Mouse (Mus musculus) embryonic facial prominence, embryonic 12.5 days (tissue): Measurements from ENCODE around the gene Mgam. TPM values are rescaled to one million over a fixed set of nuclear protein-coding genes. Genes with fewer than 3 reads are reported as not detected.
"Not testable (repeated sequence)": the region's sequence is repeated elsewhere in the genome, so short reads cannot be mapped to it uniquely, and the experiment has no call there.

ENCODE experiments used
- ATAC-seq: fragments of 200-750 bp; cut with Nextera tagmentation; 2 replicates; pipeline ENCODE4 v1.8.0; 2017; ENCODE audit not compliant: insufficient number of reproducible peaks, insufficient read depth, low FRiP score, low TSS enrichment
- H3K27ac ChIP-seq: fragments of 300-500 bp; sonication (generic); 2 replicates; pipeline ENCODE4 v1.5.1; 2016; ENCODE audit warnings: mild to moderate bottlenecking
- H3K27me3 ChIP-seq: fragments of 300-500 bp; sonication (generic); 2 replicates; pipeline ENCODE4 v1.6.1; 2016; ENCODE audit warnings: mild to moderate bottlenecking, moderate library complexity
- H3K36me3 ChIP-seq: fragments of 300-500 bp; sonication (generic); 2 replicates; pipeline ENCODE4 v1.6.1; 2016; ENCODE audit warnings: mild to moderate bottlenecking
- H3K4me1 ChIP-seq: fragments of 300-500 bp; sonication (generic); 2 replicates; pipeline ENCODE4 v1.6.1; 2016
- H3K4me2 ChIP-seq: fragments of 300-500 bp; sonication (generic); replicated peaks from 2 replicates; pipeline ENCODE4 v1.6.1; 2016; ENCODE audit warnings: mild to moderate bottlenecking, moderate library complexity
- H3K4me3 ChIP-seq: fragments of 300-500 bp; sonication (generic); 2 replicates; pipeline ENCODE4 v1.5.1; 2016; ENCODE audit warnings: mild to moderate bottlenecking
- H3K9ac ChIP-seq: fragments of 300-500 bp; sonication (generic); 2 replicates; pipeline ENCODE4 v1.6.1; 2016; ENCODE audit warnings: mild to moderate bottlenecking, moderate library complexity
- H3K9me3 ChIP-seq: fragments of 300-500 bp; sonication (generic); 2 replicates; pipeline ENCODE4 v1.6.1; 2016; ENCODE audit warnings: mild to moderate bottlenecking, moderate library complexity
- WGBS: fragments of 180-500 bp; shearing (Covaris S2); methylation state at CpG from one replicate; pipeline ENCODE4 v1.1.7; 2016; 5-methylcytosine and 5-hydroxymethylcytosine counted together
- polyA plus RNA-seq: library from polyadenylated mRNA; unstranded; fragments of >200 nt; fragmentation: Nextera tagmentation; extraction: Ambion mirVana; gene quantifications from 2 replicates; pipeline ENCODE4 v1.2.1, GENCODE M21; 2016

Gene Mgam
- polyA plus RNA-seq, 1 experiment from 2014 or later: 0.06 TPM

- ATAC-seq: no peak
- Histone ChIP-seq H3K9me3 (no peaks in the 10 kb centered on the region), H3K36me3 (no peaks in the 10 kb centered on the region), H3K27me3 (no peaks in the 10 kb centered on the region), H3K4me3 (no peak overlapping the region), H3K4me2 (no peak overlapping the region), H3K4me1 (no peaks in the 10 kb centered on the region), H3K9ac (no peak overlapping the region), H3K27ac (no peak overlapping the region)
- WGBS: 72% methylated on average over 6 of the region's 6 CpGs
Measured at GRCm38 (mm10) chr6:40635559-40635958, 6.9 kb downstream of the Mgam start.

- Histone ChIP-seq H3K4me2 (no peak overlapping the region), H3K9me3 (no peaks in the 10 kb centered on the region), H3K36me3 (no peaks in the 10 kb centered on the region), H3K4me3 (no peak overlapping the region), H3K27ac (no peak overlapping the region), H3K4me1 (no peaks in the 10 kb centered on the region), H3K9ac (no peak overlapping the region), H3K27me3 (no peaks in the 10 kb centered on the region)
- 81% methylated on average over 5 of the region's 5 CpGs for WGBS
- ATAC-seq: no peak
Measured at GRCm38 (mm10) chr6:40637755-40638154, 9.1 kb downstream of the Mgam start.

DNA sequence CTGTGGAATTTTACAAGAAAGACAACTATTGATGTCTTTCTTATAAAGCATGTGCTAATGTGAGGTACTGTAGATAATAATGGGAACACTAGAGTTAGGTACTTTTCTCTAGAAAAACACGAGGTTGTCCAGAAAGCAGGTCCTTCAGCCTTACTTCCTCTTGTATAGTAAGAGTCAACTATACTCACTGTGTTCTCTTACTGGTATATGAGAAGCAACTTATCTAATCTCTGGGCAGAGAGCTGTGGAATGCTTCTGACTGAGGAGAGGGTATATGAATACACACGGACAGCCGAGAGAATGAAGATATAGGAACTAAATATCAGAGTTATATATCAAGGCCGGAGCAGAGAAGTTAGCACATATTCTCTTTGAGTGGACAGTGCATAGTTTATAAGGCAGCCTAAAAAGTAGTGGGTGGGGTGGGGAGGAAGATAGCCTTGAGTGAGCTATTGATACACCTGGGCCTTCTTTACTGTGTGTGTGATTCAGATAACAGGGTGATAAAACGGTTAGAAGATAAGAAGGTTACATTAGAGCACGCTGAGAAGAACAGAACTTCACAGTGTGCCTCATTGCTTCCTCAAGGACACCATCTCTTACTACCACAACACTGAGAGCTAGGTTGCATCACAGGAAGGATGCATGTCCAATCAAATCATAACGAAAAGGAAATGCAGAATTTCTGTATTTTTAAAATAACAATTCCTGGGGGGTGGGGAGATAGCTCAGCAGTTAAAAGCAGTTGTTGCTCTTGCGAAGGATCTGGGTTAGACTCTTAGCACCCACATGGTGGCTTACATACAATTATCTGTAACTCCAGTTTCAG lies 12.3 kb downstream of the Mgam start:
- H3K4me1 ChIP-seq: no peaks in the 10 kb centered on the region
- no peak overlapping the region for H3K27ac ChIP-seq
- H3K9ac ChIP-seq: no peak overlapping the region
- H3K9me3 ChIP-seq: no peaks in the 10 kb centered on the region
- no peaks in the 10 kb centered on the region for H3K36me3 ChIP-seq
- no peak overlapping the region for H3K4me2 ChIP-seq
- H3K27me3 ChIP-seq: no peaks in the 10 kb centered on the region
- H3K4me3 ChIP-seq: no peak overlapping the region
- ATAC-seq: no peak
- 85% methylated on average over 8 of the region's 8 CpGs for WGBS

GRCm38 (mm10) chr6:40645701-40646100 lies 17.1 kb downstream of the Mgam start:
- H3K27me3 ChIP-seq: no peaks in the 10 kb centered on the region
- ATAC-seq: no peak
- no peaks in the 10 kb centered on the region for H3K9me3 ChIP-seq
- no peaks in the 10 kb centered on the region for H3K36me3 ChIP-seq
- H3K27ac ChIP-seq: no peak overlapping the region
- no peak overlapping the region for H3K4me2 ChIP-seq
- H3K9ac ChIP-seq: no peak overlapping the region
- H3K4me3 ChIP-seq: no peak overlapping the region
- no peaks in the 10 kb centered on the region for H3K4me1 ChIP-seq
- 73% methylated on average over 8 of the region's 8 CpGs for WGBS

DNA sequence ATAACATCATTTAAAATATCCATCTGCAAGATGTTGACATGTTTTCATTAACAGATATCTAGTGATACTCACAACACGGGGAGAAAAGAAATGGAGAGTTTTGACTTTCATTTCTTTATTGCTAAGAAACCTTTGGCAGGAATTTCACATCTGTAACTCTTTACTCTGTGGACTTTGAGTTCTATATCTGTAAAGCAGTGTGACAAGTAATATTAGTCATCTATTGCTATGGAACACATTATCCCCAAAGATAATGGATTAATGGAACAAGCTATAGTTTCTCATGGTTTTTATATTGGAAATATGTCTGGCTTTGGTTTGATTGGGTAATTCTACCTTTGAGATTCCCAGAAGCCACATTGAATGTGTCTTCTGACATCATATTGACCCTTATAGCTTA lies 22.3 kb downstream of the Mgam start:
- no peaks in the 10 kb centered on the region for H3K27me3 ChIP-seq
- no peaks in the 10 kb centered on the region for H3K9me3 ChIP-seq
- WGBS: 80% methylated on average over 1 of the region's 1 CpGs
- H3K36me3 ChIP-seq: no peaks in the 10 kb centered on the region
- no peak overlapping the region for H3K4me2 ChIP-seq
- no peak overlapping the region for H3K27ac ChIP-seq
- ATAC-seq: no peak
- no peak overlapping the region for H3K9ac ChIP-seq
- no peaks in the 10 kb centered on the region for H3K4me1 ChIP-seq
- no peak overlapping the region for H3K4me3 ChIP-seq

DNA sequence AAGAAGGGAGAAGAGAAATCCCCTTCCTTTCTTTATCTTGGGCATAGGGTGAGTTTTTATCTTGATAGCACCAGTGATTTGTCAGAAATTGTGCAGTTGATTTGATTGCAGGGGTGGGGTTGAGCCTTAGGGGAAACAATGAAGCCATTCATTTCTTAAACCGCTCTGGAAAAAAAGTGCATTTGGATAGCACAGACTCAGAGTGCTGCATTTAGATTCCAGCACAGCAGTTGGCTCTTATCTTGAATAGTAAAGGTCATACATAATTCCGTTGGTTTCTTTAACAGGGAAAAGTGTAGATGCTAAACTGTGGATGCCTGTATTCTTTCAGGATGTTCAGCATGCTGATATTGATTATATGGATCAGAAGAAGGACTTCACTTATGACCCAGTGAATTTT lies 32.3 kb downstream of the Mgam start:
- Histone ChIP-seq H3K9ac (no peak overlapping the region), H3K27me3 (no peaks in the 10 kb centered on the region), H3K9me3 (no peaks in the 10 kb centered on the region), H3K4me1 (no peaks in the 10 kb centered on the region), H3K36me3 (no peaks in the 10 kb centered on the region), H3K4me2 (no peak overlapping the region), H3K4me3 (no peak overlapping the region), H3K27ac (no peak overlapping the region)
- ATAC-seq: no peak
- 24% methylated on average over 2 of the region's 2 CpGs for WGBS

GRCm38 (mm10) chr6:40689180-40689579 lies 60.5 kb downstream of the Mgam start:
- no peaks in the 10 kb centered on the region for H3K27me3 ChIP-seq
- H3K27ac ChIP-seq: no peak overlapping the region
- H3K9me3 ChIP-seq: no peaks in the 10 kb centered on the region
- no peaks in the 10 kb centered on the region for H3K36me3 ChIP-seq
- no peak overlapping the region for H3K9ac ChIP-seq
- H3K4me1 ChIP-seq: no peaks in the 10 kb centered on the region
- 9% methylated on average over 5 of the region's 5 CpGs for WGBS
- H3K4me2 ChIP-seq: no peak overlapping the region
- ATAC-seq: no peak
- no peak overlapping the region for H3K4me3 ChIP-seq

- 51% methylated on average over 3 of the region's 4 CpGs for WGBS
- H3K36me3 ChIP-seq, H3K9ac ChIP-seq, H3K4me2 ChIP-seq, H3K27me3 ChIP-seq, H3K4me3 ChIP-seq, H3K4me1 ChIP-seq, H3K9me3 ChIP-seq, H3K27ac ChIP-seq, ATAC-seq: not testable (repeated sequence)
Measured at GRCm38 (mm10) chr6:40692007-40692406, 63.4 kb downstream of the Mgam start.

GRCm38 (mm10) chr6:40713494-40713893 lies 84.9 kb downstream of the Mgam start:
- not testable (repeated sequence) for H3K36me3 ChIP-seq, ATAC-seq, H3K9ac ChIP-seq, H3K4me1 ChIP-seq, H3K9me3 ChIP-seq, H3K4me2 ChIP-seq, H3K4me3 ChIP-seq, H3K27ac ChIP-seq, H3K27me3 ChIP-seq
- WGBS: 88% methylated on average over 5 of the region's 5 CpGs

- Histone ChIP-seq H3K4me1 (no peaks in the 10 kb centered on the region), H3K9ac (no peak overlapping the region), H3K27ac (no peak overlapping the region), H3K4me3 (no peak overlapping the region), H3K27me3 (no peaks in the 10 kb centered on the region), H3K36me3 (no peaks in the 10 kb centered on the region), H3K4me2 (no peak overlapping the region), H3K9me3 (no peaks in the 10 kb centered on the region)
- no peak for ATAC-seq
- 76% methylated on average over 1 of the region's 1 CpGs for WGBS
Measured at GRCm38 (mm10) chr6:40715705-40716104, 87.1 kb downstream of the Mgam start.

- H3K4me2 ChIP-seq, H3K27me3 ChIP-seq, H3K9me3 ChIP-seq, H3K9ac ChIP-seq, ATAC-seq, H3K4me3 ChIP-seq, H3K4me1 ChIP-seq, H3K36me3 ChIP-seq, H3K27ac ChIP-seq: not testable (repeated sequence)
- WGBS: 77% methylated on average over 4 of the region's 4 CpGs
Measured at GRCm38 (mm10) chr6:40728506-40728905, 99.9 kb downstream of the Mgam start.

DNA sequence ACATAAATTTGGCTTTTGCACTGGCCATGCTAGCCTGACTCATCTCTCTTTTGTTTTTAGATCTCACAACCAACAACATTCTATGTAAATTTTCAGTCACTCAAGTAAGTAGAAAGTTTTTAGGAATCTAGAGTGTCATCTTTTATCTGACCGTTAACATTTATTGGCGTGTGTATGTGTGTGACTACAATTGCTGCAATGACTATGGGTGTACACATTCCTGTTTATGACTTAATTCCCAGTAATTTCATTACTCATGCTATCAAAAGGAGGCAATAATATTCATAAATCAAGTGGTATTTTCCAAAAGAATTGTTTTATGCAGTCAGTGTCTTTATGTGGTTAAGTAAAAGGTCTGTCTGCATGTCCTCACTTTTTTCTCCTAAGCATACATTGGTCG lies 110.9 kb downstream of the Mgam start:
- no peaks in the 10 kb centered on the region for H3K9me3 ChIP-seq
- no peak overlapping the region for H3K27ac ChIP-seq
- H3K36me3 ChIP-seq: no peaks in the 10 kb centered on the region
- ATAC-seq: no peak
- no peak overlapping the region for H3K9ac ChIP-seq
- H3K4me3 ChIP-seq: no peak overlapping the region
- no peak overlapping the region for H3K4me2 ChIP-seq
- 85% methylated on average over 3 of the region's 3 CpGs for WGBS
- no peaks in the 10 kb centered on the region for H3K4me1 ChIP-seq
- no peaks in the 10 kb centered on the region for H3K27me3 ChIP-seq
